Mouse (Mus musculus) midbrain, embryonic 11.5 days (tissue): ENCODE measurements around the gene Zyg11b. TPM values are rescaled to one million over a fixed set of nuclear protein-coding genes. Genes with fewer than 3 reads are reported as not detected.

Source experiments
- ATAC-seq: fragments of 200-750 bp; cut with Nextera tagmentation; 2 replicates; pipeline ENCODE4 v1.8.0; 2017; ENCODE audit warnings: moderate TSS enrichment, moderate library complexity; ENCODE audit not compliant: low FRiP score
- DNase-seq: peaks from one replicate; pipeline ENCODE4 v3.0.0; 2015; ENCODE audit warnings: low spot score; ENCODE audit errors: missing footprints
- H3K27ac ChIP-seq: fragments of 300-500 bp; sonication (generic); 2 replicates; pipeline ENCODE4 v1.5.1; 2014; ENCODE audit warnings: low read depth, low read length
- H3K27me3 ChIP-seq: fragments of 300-500 bp; sonication (generic); 2 replicates; pipeline ENCODE4 v1.6.1; 2014; ENCODE audit warnings: mild to moderate bottlenecking, low read length, moderate library complexity, mixed read lengths; ENCODE audit not compliant: control insufficient read depth, insufficient read depth
- H3K36me3 ChIP-seq: fragments of 300-500 bp; sonication (generic); 2 replicates; pipeline ENCODE4 v1.6.1; 2014; ENCODE audit warnings: mild to moderate bottlenecking, low read length, moderate library complexity, mixed read lengths; ENCODE audit not compliant: control insufficient read depth, insufficient read depth
- H3K4me1 ChIP-seq: fragments of 300-500 bp; sonication (generic); 2 replicates; pipeline ENCODE4 v1.6.1; 2014; ENCODE audit warnings: low read length; ENCODE audit not compliant: control insufficient read depth, insufficient read depth
- H3K4me2 ChIP-seq: fragments of 300-500 bp; sonication (generic); 2 replicates; pipeline ENCODE4 v1.6.1; 2014; ENCODE audit warnings: mild to moderate bottlenecking, moderate library complexity
- H3K4me3 ChIP-seq: fragments of 300-500 bp; sonication (generic); 2 replicates; pipeline ENCODE4 v1.5.1; 2014; ENCODE audit warnings: low read depth, low read length
- H3K9ac ChIP-seq: fragments of 300-500 bp; sonication (generic); 2 replicates; pipeline ENCODE4 v1.6.1; 2014; ENCODE audit warnings: low read length
- H3K9me3 ChIP-seq: fragments of 300-500 bp; sonication (generic); 2 replicates; pipeline ENCODE4 v1.6.1; 2016; ENCODE audit warnings: low read length; ENCODE audit not compliant: control insufficient read depth
- WGBS: fragments of 180-500 bp; shearing (Covaris S2); extraction: QIAGEN DNeasy Blood & Tissue Kit; methylation state at CpG from one replicate; pipeline ENCODE4 v1.1.7; 2014; 5-methylcytosine and 5-hydroxymethylcytosine counted together
- polyA plus RNA-seq: library from polyadenylated mRNA; unstranded; fragments of >200 nt; fragmentation: Nextera tagmentation; extraction: Ambion mirVana; gene quantifications from 2 replicates; pipeline ENCODE4 v1.2.1, GENCODE M21; 2014

The Zyg11b gene
- polyA plus RNA-seq, 1 experiment from 2014 or later, result 18.8 TPM

DNA sequence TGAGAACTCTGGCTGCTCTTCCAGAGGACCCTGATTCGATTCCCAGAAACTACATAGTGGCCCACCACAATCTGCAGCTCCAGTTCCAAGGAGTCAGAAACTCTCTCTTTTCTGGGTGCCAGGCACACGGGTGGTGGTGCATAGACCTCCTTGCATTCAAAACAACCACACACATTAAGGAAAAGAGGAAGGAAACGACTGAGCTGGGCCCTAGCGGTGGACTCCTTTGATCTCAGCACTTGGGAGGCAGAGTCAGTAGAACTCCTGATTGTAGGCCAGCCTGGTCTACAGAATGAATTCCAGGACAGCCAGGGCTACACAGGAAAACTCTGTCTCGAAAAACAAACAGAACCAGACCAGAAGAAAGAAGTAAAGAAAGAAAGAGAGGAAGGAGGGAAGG lies 22.7 kb upstream of the Zyg11b start:
- no peaks in the 10 kb centered on the region for H3K9me3 ChIP-seq
- no peak overlapping the region for H3K27ac ChIP-seq
- no peaks in the 10 kb centered on the region for H3K27me3 ChIP-seq
- no peak overlapping the region for H3K4me3 ChIP-seq
- no peak overlapping the region for H3K9ac ChIP-seq
- 0 out of 2 replicates have a peak, but pooled peaks cover 1% of the 10 kb centered on the region for H3K4me1 ChIP-seq
- 77% methylated on average over 5 of the region's 5 CpGs for WGBS
- H3K4me2 ChIP-seq, result no peak overlapping the region
- no peaks in the 10 kb centered on the region for H3K36me3 ChIP-seq
- DNase-seq (no peak), ATAC-seq (no peak)

GRCm38 (mm10) chr4:108320627-108321380 lies 19.9 kb upstream of the Zyg11b start:
- Histone ChIP-seq H3K4me1 (no peaks in the 10 kb centered on the region), H3K36me3 (no peaks in the 10 kb centered on the region), H3K27me3 (no peaks in the 10 kb centered on the region), H3K4me3 (no peak overlapping the region), H3K9ac (no peak overlapping the region), H3K4me2 (no peak overlapping the region), H3K27ac (no peak overlapping the region), H3K9me3 (no peaks in the 10 kb centered on the region)
- no peak for ATAC-seq
- no peak for DNase-seq
- 76% methylated on average over 7 of the region's 7 CpGs for WGBS

- DNase-seq (no peak), ATAC-seq (no peak)
- WGBS, result 73% methylated on average over 6 of the region's 6 CpGs
Measured at GRCm38 (mm10) chr4:108319747-108320146, 18.9 kb upstream of the Zyg11b start.

DNA sequence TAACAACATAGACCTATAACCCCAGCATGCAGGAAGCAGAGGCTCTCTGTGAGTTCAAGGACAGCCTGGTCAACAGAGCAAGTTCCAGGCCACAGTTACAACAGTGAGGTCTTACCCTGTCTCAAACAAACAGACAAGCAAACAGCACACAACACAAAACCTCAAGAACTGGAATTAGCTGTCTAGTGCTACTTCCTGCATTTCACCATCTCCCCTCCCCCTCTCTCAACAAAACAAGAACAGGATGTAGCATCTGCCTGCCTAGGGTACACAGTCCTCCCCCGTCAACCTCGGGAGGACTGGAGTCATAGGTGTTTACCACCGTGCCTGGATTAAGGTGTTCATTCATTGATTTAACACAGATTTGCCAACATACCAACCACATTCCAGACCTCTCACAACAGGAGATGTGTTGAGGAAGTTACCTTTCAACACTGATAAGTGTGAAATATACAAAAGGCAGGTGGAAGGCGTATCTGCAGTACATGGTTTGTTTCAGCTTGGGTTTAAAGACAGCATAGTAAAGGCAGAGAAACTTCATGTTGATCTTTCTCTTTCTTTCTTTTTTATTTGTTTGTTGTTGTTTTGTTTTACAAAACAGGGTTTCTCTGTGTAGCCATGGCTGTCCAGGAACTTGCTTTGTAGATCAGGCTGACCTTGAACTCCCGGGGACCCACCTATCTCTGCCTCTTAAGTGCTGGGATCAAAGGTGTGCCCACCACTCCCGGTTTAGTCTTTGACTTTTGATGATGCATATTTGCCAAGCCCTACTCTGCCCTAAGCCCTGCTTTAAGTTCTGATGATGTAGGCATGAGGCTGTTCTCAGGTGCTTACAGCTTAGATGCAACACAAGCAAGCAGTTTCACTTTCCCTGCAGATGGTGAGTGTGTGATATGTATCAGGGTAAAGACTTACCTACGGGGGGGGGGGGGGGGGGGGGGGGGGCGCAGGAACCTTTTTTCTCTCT lies 18.0 kb upstream of the Zyg11b start:
- Histone ChIP-seq H3K9ac (no peak overlapping the region), H3K4me3 (no peak overlapping the region), H3K4me2 (no peak overlapping the region), H3K27ac (no peak overlapping the region), H3K9me3 (no peaks in the 10 kb centered on the region), H3K36me3 (no peaks in the 10 kb centered on the region), H3K4me1 (no peaks in the 10 kb centered on the region), H3K27me3 (no peaks in the 10 kb centered on the region)
- ATAC-seq (no peak), DNase-seq (no peak)
- 77% methylated on average over 8 of the region's 8 CpGs for WGBS

More at GRCm38 (mm10) chr4:108319747-108320146, 18.9 kb upstream of the Zyg11b start:
- Histone ChIP-seq H3K4me1 (no peaks in the 10 kb centered on the region), H3K9me3 (no peaks in the 10 kb centered on the region), H3K4me2 (no peak overlapping the region), H3K4me3 (no peak overlapping the region), H3K9ac (no peak overlapping the region), H3K36me3 (no peaks in the 10 kb centered on the region), H3K27ac (no peak overlapping the region), H3K27me3 (no peaks in the 10 kb centered on the region)

- H3K27ac ChIP-seq, result no peak overlapping the region
- H3K9me3 ChIP-seq, result no peaks in the 10 kb centered on the region
- ATAC-seq (no peak), DNase-seq (no peak)
- 80% methylated on average over 12 of the region's 12 CpGs for WGBS
- no peaks in the 10 kb centered on the region for H3K4me1 ChIP-seq
- H3K4me2 ChIP-seq, result no peak overlapping the region
- no peak overlapping the region for H3K4me3 ChIP-seq
- no peaks in the 10 kb centered on the region for H3K36me3 ChIP-seq
- no peaks in the 10 kb centered on the region for H3K27me3 ChIP-seq
- H3K9ac ChIP-seq, result no peak overlapping the region
Measured at GRCm38 (mm10) chr4:108317656-108318605, 17.0 kb upstream of the Zyg11b start.

- 51% methylated on average over 5 of the region's 5 CpGs for WGBS
Measured at GRCm38 (mm10) chr4:108314041-108314440, 13.1 kb upstream of the Zyg11b start.

GRCm38 (mm10) chr4:108310706-108311105 lies 9.8 kb upstream of the Zyg11b start:
- no peak for DNase-seq
- no peak for ATAC-seq
- no peak overlapping the region for H3K4me2 ChIP-seq
- no peak overlapping the region for H3K4me3 ChIP-seq
- H3K36me3 ChIP-seq, result no peaks in the 10 kb centered on the region
- H3K9me3 ChIP-seq, result peaks cover 5% of the 10 kb centered on the region; the same call in 1 of the 2 replicates
- no peak overlapping the region for H3K9ac ChIP-seq
- WGBS, result 77% methylated on average over 6 of the region's 6 CpGs
- no peak overlapping the region for H3K27ac ChIP-seq
- no peaks in the 10 kb centered on the region for H3K27me3 ChIP-seq
- no peaks in the 10 kb centered on the region for H3K4me1 ChIP-seq

More at GRCm38 (mm10) chr4:108314041-108314440, 13.1 kb upstream of the Zyg11b start:
- H3K36me3 ChIP-seq, result no peaks in the 10 kb centered on the region
- H3K4me2 ChIP-seq, result no peak overlapping the region
- no peaks in the 10 kb centered on the region for H3K9me3 ChIP-seq
- H3K27me3 ChIP-seq, result no peaks in the 10 kb centered on the region
- ATAC-seq (no peak), DNase-seq (no peak)
- H3K4me3 ChIP-seq, result no peak overlapping the region
- no peaks in the 10 kb centered on the region for H3K4me1 ChIP-seq
- H3K9ac ChIP-seq, result no peak overlapping the region
- no peak overlapping the region for H3K27ac ChIP-seq

DNA sequence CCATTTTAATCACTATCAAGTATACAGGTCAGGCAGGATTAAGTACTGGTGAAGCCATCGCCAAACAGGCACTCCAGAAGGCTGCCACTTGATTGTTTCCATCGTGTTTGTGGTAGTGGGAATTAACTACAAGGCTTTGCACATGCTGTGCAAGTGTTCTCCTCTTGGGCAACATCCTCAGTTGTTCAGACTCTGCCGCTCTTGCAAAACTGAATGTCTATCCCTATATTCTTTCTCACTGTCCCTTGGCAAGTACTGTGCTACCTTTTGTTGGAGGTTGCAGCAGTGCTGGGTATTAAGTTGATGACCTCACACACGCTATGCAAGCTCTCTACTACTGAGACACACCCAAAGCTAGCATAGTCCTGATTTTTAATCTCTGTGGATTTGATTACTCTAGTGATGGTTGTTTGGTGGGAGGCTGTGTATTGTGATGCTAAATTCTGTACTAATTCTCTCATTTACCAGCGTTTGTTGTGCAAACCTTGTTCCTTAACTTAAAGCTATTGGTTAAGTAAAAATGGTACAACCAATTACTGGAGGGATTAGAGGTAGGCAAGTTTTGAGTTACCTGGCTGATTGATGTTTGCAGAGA lies 1.5 kb upstream of the Zyg11b start:
- WGBS, result 79% methylated on average over 5 of the region's 5 CpGs
- H3K9ac ChIP-seq, result no peak overlapping the region
- H3K36me3 ChIP-seq, result no peaks in the 10 kb centered on the region

More for the DNA sequence above, 1.5 kb upstream of the Zyg11b start:
- DNase-seq (no peak), ATAC-seq (no peak)
- peaks cover 11% of the 10 kb centered on the region for H3K4me1 ChIP-seq
- no peak overlapping the region for H3K4me3 ChIP-seq
- no peaks in the 10 kb centered on the region for H3K27me3 ChIP-seq
- H3K27ac ChIP-seq, result no peak overlapping the region
- H3K4me2 ChIP-seq, result no peak overlapping the region
- peaks cover 7% of the 10 kb centered on the region; the same call in 1 of the 2 replicates for H3K9me3 ChIP-seq
